Mouse (Mus musculus) CH12.LX (cell line): ENCODE measurements around the gene Ccdc69.

Source experiments
- CTCF ChIP-seq, 2 experiments: IDR thresholded peaks in 1 of 2; conservative IDR thresholded peaks in 1 of 2; 2 replicates each; pipeline ENCODE4 v1.5.1; 2011 to 2012; ENCODE audit warnings: low read depth in 2 of 2, low read length in 2 of 2, improper control_type of control experiment in 1 of 2, inconsistent platforms in 1 of 2, mild to moderate bottlenecking in 1 of 2, moderate library complexity in 1 of 2
- E2F4 ChIP-seq: IDR thresholded peaks from 2 replicates; pipeline ENCODE4 v1.6.1; 2011; ENCODE audit warnings: low read depth, low read length, improper control_type of control experiment; ENCODE audit not compliant: insufficient replicate concordance
- ETS1 ChIP-seq: conservative IDR thresholded peaks from 2 replicates; pipeline ENCODE4 v1.6.1; 2012; ENCODE audit warnings: low read depth, mild to moderate bottlenecking, inconsistent platforms, low read length, improper control_type of control experiment, moderate library complexity
- JUND ChIP-seq: conservative IDR thresholded peaks from 2 replicates; pipeline ENCODE4 v1.6.1; 2011; ENCODE audit warnings: low read depth, low read length, improper control_type of control experiment
- POLR2A ChIP-seq: IDR thresholded peaks from 2 replicates; pipeline ENCODE4 v1.6.1; 2011; ENCODE audit warnings: low read depth, mild to moderate bottlenecking, improper control_type of control experiment, low read length

DNA sequence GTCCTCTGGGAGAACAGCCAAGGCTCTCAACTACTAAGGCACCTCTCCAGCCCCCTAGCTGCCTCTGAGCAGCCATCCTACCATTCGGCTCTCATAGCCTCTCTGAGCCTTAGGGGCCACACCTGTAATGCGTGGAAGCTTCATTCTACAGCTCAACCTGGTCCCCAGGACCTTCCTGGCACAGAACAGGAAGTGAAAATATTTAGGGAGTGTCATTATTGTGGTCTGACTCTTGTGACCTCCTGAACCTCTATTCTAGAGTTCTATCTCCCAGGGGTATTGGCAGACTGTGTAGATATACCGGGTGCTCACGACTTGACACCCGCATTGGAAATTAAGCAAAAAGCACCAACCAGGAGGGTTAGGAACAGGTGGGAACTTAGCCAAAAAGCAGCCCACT, 1.7 kb downstream of the Ccdc69 start:
- TF ChIP-seq CTCF (conservative IDR thresholded peaks at IDR 0.05 in 1 of 2, IDR thresholded peaks at IDR 0.05 in 1 of 2; ENCODE audit: low read depth in 2 of 2, low read length in 2 of 2) (no peak), POLR2A (no peak), JUND (no peak), E2F4 (no peak), ETS1 (no peak)
